Mouse (Mus musculus) effector memory CD4-positive, alpha-beta T cell, adult 7 months (primary cell): ENCODE measurements around the gene Cep70. TPM values are rescaled to one million over a fixed set of nuclear protein-coding genes. Genes with fewer than 3 reads are reported as not detected.

Experiments used
- polyA plus RNA-seq: library from polyadenylated mRNA; unstranded; fragments of 100-300 nt; shearing (Covaris generic); gene quantifications from one replicate; pipeline ENCODE4 v1.2.1, GENCODE M21; 2017

The Cep70 gene
- 10.3 TPM for polyA plus RNA-seq

DNA sequence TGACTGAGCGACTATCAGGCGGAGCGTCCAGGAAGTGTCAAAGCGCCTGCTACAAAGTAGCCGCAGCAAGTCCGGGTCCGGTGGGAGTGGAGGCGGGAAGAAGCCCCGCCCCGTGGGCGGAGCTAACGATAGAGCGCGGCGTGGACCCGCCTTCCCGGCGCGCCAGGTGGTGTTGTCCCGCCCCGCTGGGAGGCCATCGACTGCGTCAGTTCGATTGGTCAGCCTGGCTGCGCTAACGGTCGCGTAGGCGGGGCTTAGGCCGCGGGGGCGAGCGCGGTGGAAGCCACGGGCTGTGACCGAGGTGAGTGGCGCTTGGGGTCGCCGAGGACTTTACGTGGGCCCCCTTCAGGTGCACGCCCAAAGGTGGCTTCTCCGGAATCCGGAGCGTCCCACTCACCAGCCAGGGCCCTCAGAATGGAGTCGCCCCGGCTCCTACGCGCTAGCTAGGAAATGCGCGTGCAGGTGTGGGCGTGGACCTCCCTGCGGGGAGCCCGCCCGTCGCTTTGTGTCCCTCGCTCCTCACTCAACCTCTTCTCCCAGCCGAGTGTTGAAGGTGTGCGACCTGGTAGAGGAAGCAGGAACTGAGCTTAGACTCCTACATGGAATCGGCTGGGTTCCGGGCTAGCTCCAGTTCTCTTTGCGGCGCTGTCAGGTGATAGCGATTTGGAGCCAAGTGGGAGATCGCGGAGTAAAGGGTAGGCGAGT is at the start of gene Cep70:
TSS of gene Cep70 (plus strand) at position 178 of the 705 bp plus-strand sequence.

GRCm38 (mm10) chr9:99237139-99237538 is 6.0 kb upstream of the Cep70 start, which contains the start of gene Faiml:
Gene Faiml, minus strand, starts transcription at chr9:99237239.

Other genes starting within 250 kb of the Cep70 start
- gene Gm1123, start 207.7 kb upstream of the Cep70 start, polyA plus RNA-seq, result not detected
- 9.9 TPM for gene Pik3cb, start 102.7 kb upstream of the Cep70 start, polyA plus RNA-seq
- not detected for gene Faiml, start 6.1 kb upstream of the Cep70 start, polyA plus RNA-seq
- gene Esyt3, start 115.2 kb downstream of the Cep70 start, polyA plus RNA-seq, result 0.40 TPM
- 0.11 TPM for gene Mras, start 194.0 kb downstream of the Cep70 start, polyA plus RNA-seq
- gene Nme9, start 208.1 kb downstream of the Cep70 start, polyA plus RNA-seq, result not detected